Mouse (Mus musculus): ENCODE data around the gene Tmem268. TPM values are rescaled to one million over a fixed set of nuclear protein-coding genes. Genes with fewer than 3 reads are reported as not detected.

The Tmem268 gene
- polyA plus RNA-seq, 1 experiment, result 4.7 TPM

- Histone ChIP-seq H3K4me1 (ENCODE audit: control insufficient read depth, insufficient read depth, low read length) (no peaks in the 10 kb centered on the region), H3K4me3 (ENCODE audit: control insufficient read depth, low read depth, low read length) (peak within 1 kb of the TSS; percentile 92), H3K36me3 (ENCODE audit: control insufficient read depth, insufficient read depth, low read length) (no peaks in the 10 kb centered on the region), H3K27ac (ENCODE audit: control insufficient read depth, insufficient read depth, low read depth, low read length) (peak within 1 kb of the TSS; percentile 67; the same call in 1 of the 2 replicates), H3K27me3 (ENCODE audit: control insufficient read depth, insufficient read depth, low read length) (no peaks in the 10 kb centered on the region)
- peak; percentile 86; the same call in 1 of the 2 replicates for TF ChIP-seq POLR2A (IDR thresholded peaks at IDR 0.05; ENCODE audit: control insufficient read depth, low read depth, low read length)
- peak; percentile 37; the same call in 1 of the 2 replicates for TF ChIP-seq CTCF (IDR thresholded peaks at IDR 0.05; ENCODE audit: control insufficient read depth, insufficient read depth, insufficient replicate concordance, low read depth, low read length)
These were observed 63.8 kb downstream of the Tmem268 start, which contains the start of gene Tex48 for GRCm38 (mm10) chr4:63622378-63622835. Tex48 (minus strand) TSS chr4:63622428.

- Histone ChIP-seq H3K36me3 (ENCODE audit: control insufficient read depth, insufficient read depth, low read length) (no peaks in the 10 kb centered on the region), H3K4me3 (ENCODE audit: control insufficient read depth, low read depth, low read length) (no peak overlapping the region), H3K27me3 (ENCODE audit: control insufficient read depth, insufficient read depth, low read length) (no peaks in the 10 kb centered on the region), H3K27ac (ENCODE audit: control insufficient read depth, insufficient read depth, low read depth, low read length) (no peak overlapping the region), H3K4me1 (ENCODE audit: control insufficient read depth, insufficient read depth, low read length) (no peaks in the 10 kb centered on the region)
- TF ChIP-seq CTCF (IDR thresholded peaks at IDR 0.05; ENCODE audit: control insufficient read depth, insufficient read depth, insufficient replicate concordance, low read depth, low read length), result no peak
- no peak for TF ChIP-seq POLR2A (IDR thresholded peaks at IDR 0.05; ENCODE audit: control insufficient read depth, low read depth, low read length)
These were observed 67.0 kb downstream of the Tmem268 start for GRCm38 (mm10) chr4:63625563-63626080.

- TF ChIP-seq CTCF (IDR thresholded peaks at IDR 0.05; ENCODE audit: control insufficient read depth, insufficient read depth, insufficient replicate concordance, low read depth, low read length), result no peak
- TF ChIP-seq POLR2A (IDR thresholded peaks at IDR 0.05; ENCODE audit: control insufficient read depth, low read depth, low read length), result no peak
- Histone ChIP-seq H3K27ac (ENCODE audit: control insufficient read depth, insufficient read depth, low read depth, low read length) (no peak overlapping the region), H3K27me3 (ENCODE audit: control insufficient read depth, insufficient read depth, low read length) (no peaks in the 10 kb centered on the region), H3K4me3 (ENCODE audit: control insufficient read depth, low read depth, low read length) (no peak overlapping the region), H3K36me3 (ENCODE audit: control insufficient read depth, insufficient read depth, low read length) (no peaks in the 10 kb centered on the region), H3K4me1 (ENCODE audit: control insufficient read depth, insufficient read depth, low read length) (no peaks in the 10 kb centered on the region)
These were observed 68.5 kb downstream of the Tmem268 start for GRCm38 (mm10) chr4:63627111-63627510.

GRCm38 (mm10) chr4:63633181-63633580, 74.6 kb downstream of the Tmem268 start:
- TF ChIP-seq POLR2A (IDR thresholded peaks at IDR 0.05; ENCODE audit: control insufficient read depth, low read depth, low read length) (no peak), CTCF (IDR thresholded peaks at IDR 0.05; ENCODE audit: control insufficient read depth, insufficient read depth, insufficient replicate concordance, low read depth, low read length) (no peak)
- Histone ChIP-seq H3K4me1 (ENCODE audit: control insufficient read depth, insufficient read depth, low read length) (no peaks in the 10 kb centered on the region), H3K27me3 (ENCODE audit: control insufficient read depth, insufficient read depth, low read length) (no peaks in the 10 kb centered on the region)

More at GRCm38 (mm10) chr4:63633181-63633580, 74.6 kb downstream of the Tmem268 start:
- Histone ChIP-seq H3K27ac (ENCODE audit: control insufficient read depth, insufficient read depth, low read depth, low read length) (no peak overlapping the region), H3K36me3 (ENCODE audit: control insufficient read depth, insufficient read depth, low read length) (no peaks in the 10 kb centered on the region), H3K4me3 (ENCODE audit: control insufficient read depth, low read depth, low read length) (no peak overlapping the region)

Other genes with a start within 250 kb of the Tmem268 start
- 0.59 TPM in 1 of 2 replicates, not detected in the other for gene Orm1, start 214.2 kb upstream of the Tmem268 start, polyA plus RNA-seq (2012; rRNA removed)
- gene Orm3, start 202.6 kb upstream of the Tmem268 start, polyA plus RNA-seq (2012; rRNA removed), result not detected in 2 replicates
- gene Orm2, start 196.3 kb upstream of the Tmem268 start, polyA plus RNA-seq (2012; rRNA removed), result not detected in 2 replicates
- gene Akna, start 155.4 kb upstream of the Tmem268 start, polyA plus RNA-seq (2012; rRNA removed), result 56.8 and 61.0 TPM in 2 replicates
- gene Whrn, start 62.8 kb upstream of the Tmem268 start, polyA plus RNA-seq (2012; rRNA removed), result 22.5 and 26.1 TPM in 2 replicates
- 83.4 and 95.0 TPM in 2 replicates for gene Atp6v1g1, start 14.0 kb upstream of the Tmem268 start, polyA plus RNA-seq (2012; rRNA removed)
- gene Gm11213, start 46.5 kb downstream of the Tmem268 start, polyA plus RNA-seq (2012; rRNA removed), result 66.2 and 77.1 TPM in 2 replicates
- 562 and 586 TPM in 2 replicates for gene Tex48, start 63.6 kb downstream of the Tmem268 start, polyA plus RNA-seq (2012; rRNA removed)
- gene Gm11214, start 104.6 kb downstream of the Tmem268 start, polyA plus RNA-seq (2012; rRNA removed), result not detected in 2 replicates
- gene Tnfsf15, start 186.3 kb downstream of the Tmem268 start, polyA plus RNA-seq (2012; rRNA removed), result 0.16 and 0.26 TPM in 2 replicates

Data from testis, adult 2 months (tissue).